Mouse (Mus musculus): ENCODE measurements around the gene Rsph14.

Rsph14 gene

DNA sequence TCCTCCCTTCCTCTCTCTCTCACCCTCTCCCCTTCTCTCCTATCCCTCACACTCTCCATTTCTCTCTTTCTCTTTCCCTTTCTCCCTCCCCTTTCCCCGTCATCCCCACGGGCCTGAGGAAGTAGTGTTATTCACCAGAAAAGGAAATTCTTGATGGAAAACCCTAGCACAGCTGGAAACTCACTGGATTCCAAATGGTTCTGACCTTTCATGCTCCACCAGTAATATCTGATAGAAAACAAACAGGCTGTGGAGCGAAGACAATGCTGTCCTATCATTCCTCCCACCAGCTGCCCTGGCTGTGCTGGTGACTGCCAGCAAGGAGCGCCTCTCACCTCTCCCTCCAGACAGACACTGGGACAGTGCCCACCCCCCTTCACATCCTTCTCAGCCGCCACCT lies 37.5 kb downstream of the Rsph14 start:
- peak; percentile 13 for DNase-seq (ENCODE audit: low read depth)

DNA sequence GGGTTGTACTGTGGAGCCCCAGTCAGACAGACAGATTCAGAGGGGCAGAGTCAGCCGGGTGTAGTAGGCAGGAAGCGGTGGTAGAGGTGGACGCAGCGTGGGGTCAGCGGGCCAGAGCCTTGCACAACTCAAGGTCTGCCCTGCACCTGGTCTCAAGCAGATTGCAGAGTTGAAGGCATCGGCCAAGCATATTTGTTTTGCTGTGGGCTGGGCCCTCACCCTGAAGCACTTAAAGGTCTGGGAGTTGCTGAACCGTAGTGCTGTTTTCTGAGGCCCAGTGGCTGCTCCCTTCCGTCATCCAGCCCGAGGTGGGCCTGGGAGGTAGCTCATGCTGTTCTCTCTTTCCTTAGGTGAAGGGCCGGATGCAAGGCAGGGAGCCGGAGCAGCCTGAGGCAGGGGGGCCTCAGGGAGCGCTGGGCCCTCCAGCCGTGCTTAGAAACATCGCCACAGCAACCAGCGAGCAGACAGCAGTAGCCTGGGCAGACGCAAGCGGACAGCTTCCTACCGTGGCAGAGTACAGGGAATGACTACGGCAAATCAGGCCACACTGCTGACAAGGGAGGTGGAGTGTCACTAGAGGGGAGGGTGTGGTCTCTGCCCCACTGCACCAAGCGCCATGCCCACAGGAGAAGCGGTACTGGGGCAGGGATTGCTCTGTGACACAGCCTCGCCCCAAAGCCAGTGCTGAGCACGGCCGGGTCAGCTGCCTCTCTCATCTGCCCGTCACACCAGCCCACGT lies 41.6 kb downstream of the Rsph14 start:
- DNase-seq (ENCODE audit: low read depth), result no peak

DNA sequence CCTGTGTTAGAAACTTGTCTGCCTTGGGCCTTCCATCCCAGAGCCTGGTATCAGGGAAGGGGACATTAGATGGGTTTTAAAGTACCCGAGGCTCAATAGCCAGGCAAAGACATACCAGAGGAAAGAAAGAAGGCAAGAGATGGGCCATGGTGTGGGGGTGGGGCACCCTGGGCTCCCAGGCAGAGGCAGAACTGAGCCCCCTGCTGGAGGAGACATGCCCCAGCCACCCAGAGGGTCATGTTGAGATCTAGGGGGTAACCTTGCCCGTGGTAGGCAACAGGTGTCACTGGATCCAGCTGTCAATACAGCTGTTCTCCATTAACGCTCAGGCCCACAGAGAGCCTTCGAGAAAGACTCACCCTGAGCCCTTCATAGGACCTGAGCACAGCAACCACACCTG lies 42.6 kb downstream of the Rsph14 start:
- DNase-seq (ENCODE audit: low read depth), result peak; percentile 9

DNA sequence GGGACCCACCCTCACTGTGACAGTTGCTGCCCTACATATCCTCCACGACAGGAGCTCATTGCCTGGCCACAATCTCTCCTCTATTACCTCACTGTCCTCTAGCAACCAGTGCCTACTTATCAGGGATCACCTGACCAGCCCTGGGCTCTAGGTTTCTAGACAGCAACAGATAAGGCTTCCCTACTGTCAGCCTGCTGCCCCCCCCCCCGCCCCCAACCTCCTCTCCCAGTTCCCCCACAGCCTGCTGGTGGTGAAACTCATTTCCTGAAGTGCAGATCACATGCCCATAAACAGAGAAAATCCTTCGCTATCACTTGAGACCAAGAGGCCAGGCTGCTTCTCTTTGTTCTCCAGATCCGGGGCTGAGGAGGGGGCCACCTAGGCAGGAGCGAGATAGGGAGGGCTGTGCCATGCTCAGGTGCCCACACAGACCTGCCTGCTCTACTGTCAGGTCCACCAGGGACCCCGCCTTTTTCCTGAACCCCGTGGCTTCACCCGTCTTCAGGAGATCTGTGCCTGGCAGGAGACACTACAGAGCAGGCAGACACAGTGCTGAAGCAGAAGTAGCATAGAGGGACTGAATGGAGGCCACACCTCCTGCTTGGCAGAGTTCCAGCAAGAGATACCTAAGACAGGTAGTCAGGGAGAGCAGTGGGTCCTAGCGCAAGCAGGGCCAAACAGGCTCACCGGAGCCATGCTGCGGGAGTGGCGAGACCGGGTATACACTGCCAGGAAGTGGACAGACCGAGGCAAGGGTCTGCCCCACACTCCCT lies 44.5 kb downstream of the Rsph14 start:
- DNase-seq (ENCODE audit: low read depth), result no peak

DNA sequence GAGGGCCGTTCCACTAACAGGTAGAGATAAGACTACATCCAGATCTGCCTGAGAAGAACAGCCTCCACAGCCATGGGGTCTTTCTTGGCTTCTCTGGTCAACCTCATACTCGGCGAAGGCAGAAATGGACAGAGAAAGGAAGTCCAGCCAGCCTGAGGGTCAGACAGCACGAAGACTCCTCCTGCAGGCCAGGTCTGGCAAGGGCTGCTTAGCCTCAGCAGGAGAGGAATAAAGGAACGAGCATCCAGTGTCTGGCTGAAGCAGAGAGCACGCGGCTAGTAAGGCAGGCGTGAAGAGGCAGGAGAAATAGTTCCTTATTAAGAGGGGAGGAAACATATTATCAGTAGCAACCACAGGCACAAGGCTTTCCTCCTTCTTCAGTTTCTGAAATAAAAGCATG lies 49.2 kb downstream of the Rsph14 start:
- no peak for DNase-seq (ENCODE audit: low read depth)

DNA sequence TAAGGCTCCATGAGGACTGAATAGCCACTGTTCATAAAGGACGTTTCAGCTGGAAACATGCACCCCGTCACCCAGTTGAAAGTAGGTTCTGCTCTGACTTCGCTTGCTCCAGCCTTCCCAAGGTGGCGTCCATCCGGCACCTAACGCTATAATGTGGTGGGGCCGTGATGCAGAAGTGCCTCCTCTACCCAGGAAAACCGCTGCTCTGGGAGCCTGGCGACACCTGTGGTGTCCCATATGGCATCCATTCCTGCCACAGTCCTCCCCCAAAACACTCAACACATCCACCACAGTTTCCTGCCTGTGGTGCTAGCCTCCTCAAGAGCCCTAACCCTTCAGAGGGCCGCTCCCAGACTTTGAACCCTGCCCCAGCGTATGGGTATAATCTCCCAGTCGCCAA lies 51.2 kb downstream of the Rsph14 start:
- DNase-seq (ENCODE audit: low read depth), result no peak

DNA sequence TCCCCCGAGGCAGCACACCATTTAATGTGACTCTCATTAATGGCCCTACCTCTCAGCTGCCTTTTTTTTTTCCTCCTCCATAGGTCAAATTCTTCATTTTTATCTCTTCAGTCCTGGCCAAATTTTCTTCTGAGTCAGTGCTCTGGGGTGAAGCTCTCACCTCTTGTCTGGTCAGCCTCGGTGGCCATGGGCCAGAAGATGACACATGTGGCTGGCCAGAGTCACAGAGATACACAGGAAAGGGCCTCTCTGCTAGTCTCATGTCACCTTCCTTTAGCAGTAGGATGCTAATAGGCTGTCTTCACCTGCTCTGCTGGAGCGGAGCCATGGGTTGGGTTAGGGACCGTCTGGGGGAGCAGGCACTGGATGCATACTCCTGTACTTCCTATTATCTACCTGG lies 54.3 kb downstream of the Rsph14 start:
- no peak for DNase-seq (ENCODE audit: low read depth)

DNA sequence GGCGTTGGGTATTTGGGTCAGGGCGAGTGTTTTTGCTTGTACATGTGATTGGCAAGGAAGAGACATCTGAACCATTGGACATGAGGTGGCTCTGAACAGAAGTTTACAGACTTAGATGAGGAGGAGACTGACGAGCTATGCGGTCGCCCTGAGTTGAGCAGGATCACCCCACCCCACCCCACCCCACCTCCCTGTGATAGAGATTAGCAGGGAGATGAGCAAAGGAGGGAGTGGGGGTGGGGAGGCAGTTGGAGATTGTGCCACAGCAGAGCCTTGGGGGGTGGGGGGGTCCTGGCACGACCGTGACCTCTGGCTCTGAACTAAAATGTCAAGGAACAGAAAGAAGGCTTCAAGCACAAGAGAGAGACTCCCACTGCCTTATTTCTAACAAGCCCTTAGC lies 56.0 kb downstream of the Rsph14 start:
- no peak for DNase-seq (ENCODE audit: low read depth)

DNA sequence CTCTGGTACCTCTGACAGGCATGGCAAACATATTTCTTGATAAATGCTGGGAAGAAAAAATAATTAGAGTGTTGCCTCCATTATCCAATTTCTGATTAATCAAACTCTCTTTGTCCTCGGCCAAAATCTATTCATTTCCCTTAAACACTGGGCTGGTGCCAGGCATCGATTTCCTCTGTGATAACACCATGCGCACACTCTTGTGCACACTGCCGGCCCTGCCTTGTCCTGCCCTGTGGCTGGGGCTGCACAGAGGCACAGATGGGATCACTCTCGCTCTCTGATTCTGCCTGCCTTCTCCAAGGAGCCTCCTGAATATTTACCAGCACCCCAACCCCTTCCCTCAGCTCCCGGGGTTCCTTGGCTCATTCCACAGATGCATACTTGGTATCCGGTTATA lies 56.8 kb downstream of the Rsph14 start:
- DNase-seq (ENCODE audit: low read depth), result no peak

DNA sequence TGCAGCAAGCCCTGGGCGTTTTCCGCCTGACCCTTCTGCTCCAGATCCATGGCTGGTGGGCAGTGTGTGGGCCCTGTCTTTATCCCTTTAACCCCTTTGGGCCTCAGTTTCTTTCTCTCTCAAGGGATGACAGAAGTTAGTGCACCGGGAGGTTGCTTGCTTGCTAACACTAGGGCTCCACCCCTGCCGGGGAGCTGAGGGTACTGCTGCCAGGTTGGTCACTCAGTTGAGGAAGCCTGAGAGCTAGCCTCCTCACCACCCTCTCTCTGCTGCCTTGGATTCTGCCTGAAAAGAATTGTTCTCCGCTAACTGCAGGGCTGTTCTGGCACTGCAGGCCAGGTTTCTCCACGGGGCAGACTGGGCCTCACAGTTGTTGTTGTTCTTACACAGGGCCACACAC lies 59.4 kb downstream of the Rsph14 start:
- no peak for DNase-seq (ENCODE audit: low read depth)

DNA sequence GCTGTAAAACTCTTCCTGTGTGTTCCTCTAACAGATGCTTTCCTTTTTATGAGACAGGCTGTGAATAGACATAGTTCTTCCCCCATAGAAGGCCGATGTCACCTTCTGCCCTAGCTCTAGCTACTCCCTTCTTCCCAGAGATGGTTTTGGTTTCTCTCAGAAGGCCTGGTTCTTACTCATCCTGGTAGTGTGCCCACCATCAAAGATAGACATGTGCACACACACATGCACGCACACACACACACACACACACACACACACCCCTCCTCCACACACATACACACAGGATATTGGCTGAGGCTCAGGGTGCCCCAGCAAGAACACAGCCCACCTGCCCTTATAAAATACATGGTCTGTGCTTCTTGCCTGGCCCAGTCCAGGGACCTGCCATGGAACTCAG lies 63.1 kb downstream of the Rsph14 start:
- DNase-seq (ENCODE audit: low read depth), result no peak

DNA sequence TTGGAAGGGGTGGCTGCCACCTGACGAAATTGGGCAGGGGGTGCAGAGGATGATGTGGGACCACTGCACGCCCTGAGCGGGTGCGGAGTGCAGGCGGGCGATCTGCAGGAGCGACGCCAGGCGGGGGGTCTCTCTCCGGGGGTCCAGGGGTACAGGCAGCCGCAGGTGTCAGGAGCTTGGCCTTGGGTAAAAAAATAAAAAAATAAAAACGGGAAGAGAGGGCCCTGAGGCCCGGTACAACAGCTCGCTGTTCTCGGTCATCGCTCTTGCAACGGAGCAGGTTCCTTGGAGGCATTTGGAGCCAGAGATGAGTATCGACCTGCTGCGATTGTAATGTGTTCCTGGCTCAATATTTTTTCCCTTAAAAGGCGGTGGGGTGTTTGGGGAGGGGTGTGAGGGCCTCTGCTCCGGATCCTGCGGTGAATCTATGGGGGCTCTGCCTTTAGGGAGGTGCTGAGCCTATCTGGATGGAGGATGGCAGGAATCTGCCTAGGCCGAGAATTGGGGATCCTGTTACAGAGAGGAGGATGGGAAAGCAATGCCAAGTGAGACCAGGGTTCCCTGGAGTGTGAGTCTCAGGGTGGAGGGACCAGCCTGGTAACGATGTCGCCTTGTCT lies 64.6 kb downstream of the Rsph14 start:
- DNase-seq (ENCODE audit: low read depth), result no peak

DNA sequence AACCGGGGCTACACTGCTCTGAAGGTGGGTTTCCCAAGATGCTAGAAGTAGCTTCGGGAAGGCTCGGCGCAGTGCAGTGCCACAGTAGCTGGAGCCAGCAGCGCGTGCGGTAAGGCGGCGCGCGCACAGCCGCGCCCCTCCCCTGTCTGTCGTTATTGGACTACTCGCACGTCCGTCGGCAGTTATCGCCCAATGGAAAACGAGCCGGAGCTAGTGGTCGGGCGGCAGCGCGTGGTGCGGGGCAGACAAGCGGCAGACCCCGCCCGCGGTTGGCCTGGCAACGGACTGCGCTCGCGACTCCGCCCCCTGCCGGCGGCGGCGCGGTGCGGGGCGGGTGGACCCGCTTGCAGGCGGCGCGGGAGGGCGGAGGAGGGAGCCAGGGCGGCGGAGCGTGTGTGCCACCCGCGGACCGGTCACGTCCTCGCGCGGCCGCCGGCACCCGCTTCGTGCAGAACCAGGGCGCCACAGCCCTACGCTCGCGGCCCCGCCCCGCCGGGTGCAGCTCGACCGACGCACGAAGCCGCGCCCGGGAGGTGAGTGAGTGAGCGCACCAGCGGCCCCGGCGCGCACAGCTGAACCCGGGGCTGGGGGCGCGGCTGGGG lies 65.4 kb downstream of the Rsph14 start, which contains the start of gene Gnaz:
Gene Gnaz (plus strand): TSS at position 328 of the 602 bp plus-strand sequence.
- DNase-seq (ENCODE audit: low read depth), result no peak

DNA sequence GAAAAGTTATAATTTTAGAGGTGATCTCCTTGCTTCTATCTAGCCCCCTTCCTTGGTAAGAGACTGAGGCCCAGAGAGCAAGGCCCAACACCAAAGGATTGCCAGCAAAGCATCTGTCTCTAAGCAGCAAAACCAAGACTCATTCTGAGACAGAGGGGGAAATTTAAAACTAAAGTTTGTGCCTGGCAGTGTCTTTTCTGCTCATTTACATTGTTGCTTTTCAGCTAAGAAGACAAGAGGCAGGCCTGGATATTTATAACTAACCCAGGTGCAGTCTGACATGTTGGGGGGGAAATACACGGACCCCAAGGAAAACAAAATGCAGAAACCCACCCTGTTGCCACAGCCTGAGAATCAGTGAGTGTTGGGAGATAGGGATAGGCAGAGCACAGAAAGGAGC lies 68.0 kb downstream of the Rsph14 start:
- no peak for DNase-seq (ENCODE audit: low read depth)

DNA sequence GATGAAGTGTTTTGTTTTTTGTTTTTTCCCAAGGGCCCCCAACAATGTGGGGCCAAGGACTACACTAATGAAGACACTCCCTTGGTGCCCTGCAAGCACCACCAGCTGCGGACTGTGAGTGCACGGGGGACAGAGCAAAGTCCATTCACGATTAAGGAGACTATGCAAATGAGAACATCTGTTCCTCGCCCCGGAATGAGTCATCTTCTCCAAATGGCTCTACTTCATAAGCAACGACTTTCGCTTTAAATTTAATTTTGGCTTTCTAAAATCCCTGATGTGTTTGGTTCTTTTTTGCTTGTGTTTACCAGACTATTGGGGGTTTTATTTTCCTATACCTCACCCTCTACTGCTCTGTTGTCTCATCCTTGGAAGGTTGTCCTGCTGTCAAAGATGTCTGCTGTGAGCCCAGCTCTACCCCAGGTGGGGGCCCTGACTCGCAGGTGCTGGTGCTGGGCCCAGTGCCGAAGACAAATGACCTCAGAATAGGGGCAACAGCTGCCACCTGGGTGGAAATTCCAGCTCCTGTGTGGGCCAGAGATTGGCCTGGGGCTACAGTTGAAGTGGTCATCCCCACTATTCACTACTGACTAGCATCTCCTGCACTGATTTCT lies 79.4 kb downstream of the Rsph14 start:
- DNase-seq (ENCODE audit: low read depth), result peak; percentile 31

DNA sequence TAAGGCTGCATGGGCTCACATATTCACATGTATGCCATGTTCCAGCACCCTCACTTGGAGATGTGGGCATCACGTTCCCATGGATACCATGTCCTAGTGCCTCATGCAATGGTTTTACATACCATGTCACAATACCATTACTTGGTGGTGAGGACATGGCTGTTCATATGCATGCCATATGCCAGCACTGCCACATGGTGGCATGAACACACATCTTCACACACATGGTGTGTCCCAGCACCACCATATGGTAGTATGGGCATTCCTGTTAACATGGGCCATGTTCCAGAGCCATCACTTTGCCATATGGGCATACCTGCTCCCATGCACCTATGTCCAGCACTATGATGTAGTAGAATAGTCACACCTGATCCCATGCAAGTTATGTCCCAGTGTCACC lies 91.6 kb downstream of the Rsph14 start:
- no peak for DNase-seq (ENCODE audit: low read depth)

DNA sequence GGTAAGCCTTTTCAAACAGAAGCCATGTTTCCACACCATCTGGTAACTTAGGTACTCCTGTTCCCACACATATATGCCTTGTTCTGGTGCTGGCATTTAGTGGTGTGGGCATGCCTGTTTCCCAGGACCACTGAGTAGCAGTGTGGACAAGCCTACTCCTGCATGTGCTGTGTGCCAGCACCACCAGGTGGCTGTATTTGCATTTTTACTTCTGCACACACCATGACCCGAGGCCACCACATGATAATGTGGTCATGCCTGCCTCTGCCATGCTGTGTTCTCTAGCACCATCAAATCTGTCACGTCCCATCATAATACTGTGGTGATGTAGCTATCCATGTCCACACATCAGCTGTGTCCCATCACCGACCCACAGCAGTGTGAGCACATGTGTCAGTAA lies 93.1 kb downstream of the Rsph14 start:
- peak; percentile 25 for DNase-seq (ENCODE audit: low read depth)

DNA sequence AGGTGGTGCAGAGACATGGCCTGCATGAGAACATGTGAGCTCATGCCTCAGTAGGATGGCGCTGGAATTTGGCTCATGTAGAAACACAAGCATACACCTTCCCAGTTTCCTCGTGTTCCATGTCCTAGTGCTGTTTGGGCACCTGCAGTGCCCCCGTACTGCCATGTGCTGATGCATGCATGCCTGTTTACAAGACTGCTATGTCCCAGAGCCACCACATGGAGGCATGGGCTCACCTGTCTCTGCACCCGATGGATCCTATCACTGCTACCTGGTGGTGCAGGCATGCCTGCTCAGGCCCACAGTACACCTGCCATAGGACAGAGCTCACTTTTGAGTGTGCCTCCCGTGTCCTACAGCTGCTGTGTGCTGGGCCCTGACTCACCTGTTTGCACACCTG lies 94.0 kb downstream of the Rsph14 start:
- DNase-seq (ENCODE audit: low read depth), result no peak

DNA sequence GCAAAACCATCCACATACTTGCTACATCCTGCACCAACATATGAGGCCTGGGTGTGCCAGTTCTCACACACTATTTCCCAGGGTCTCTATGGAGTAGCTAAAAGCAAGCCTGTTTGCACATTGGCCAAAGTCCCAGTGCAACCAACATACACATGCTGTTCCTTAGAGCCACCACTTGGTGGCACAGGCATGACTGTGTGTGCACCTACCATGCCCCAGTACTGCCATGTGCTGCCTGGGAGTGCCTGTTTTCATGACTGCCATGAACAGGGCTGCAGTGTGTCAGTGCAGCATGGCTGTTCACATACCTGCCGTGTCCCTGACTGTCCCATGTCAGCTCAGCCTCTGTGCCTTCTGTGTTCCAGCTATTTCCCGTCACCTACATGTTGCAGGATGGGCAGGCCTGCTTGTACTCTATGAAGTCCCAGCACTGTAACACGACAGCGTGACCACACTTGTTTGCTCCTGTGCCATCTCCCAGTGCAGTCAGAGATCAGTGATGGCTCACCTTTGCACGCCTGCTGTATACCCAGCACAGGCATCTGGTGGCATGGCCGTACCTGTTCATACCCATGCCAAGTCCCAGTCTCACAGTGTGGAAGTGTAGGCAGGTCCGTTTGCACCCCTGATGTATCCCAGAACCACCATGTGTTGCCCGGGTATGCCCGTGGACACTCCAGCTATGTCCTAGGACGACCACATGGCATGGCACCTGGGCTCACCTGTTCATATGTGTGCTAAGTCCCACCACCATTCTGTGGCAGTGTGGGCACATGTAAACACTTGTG lies 95.2 kb downstream of the Rsph14 start:
- peak; percentile 62 for DNase-seq (ENCODE audit: low read depth)

DNA sequence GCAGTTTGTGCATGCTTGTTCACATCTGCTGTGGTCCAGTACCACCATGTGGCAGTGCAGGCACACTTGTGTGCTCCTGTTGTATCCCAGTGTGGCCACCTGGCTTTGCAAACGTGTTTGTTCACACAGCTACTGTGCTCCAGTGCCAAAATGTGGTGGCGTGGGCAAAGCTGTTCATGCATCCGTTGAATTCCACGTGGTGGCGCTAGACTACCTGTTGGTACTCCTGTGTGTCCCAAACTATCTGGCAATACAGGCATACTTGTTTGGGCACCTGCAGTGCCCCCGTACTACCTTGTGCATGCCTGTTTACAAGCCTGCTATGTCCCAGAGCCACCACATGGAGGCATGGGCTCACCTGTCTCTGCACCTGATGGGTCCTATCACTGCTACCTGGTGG lies 97.4 kb downstream of the Rsph14 start:
- DNase-seq (ENCODE audit: low read depth), result peak; percentile 29

DNA sequence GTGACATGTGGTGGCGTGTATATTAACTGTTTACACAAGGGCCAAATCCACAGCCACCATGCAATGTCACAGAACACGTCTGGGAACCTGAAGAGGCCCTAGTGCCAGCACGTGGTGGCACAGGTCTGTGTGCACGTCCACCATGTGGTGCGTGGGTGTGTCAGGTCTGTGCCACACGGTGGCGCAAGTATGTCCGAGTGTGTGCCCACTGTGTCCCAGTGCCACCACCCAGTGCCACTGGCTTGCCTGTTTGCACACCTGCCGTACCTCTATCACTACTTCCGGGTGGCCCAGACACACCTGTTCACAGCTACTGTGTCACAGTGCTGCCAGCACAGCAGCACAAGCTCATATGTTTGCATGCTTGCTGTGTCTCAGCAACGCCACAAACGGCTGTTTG lies 97.9 kb downstream of the Rsph14 start:
- no peak for DNase-seq (ENCODE audit: low read depth)

All from NIH3T3 (cell line).